Mouse (Mus musculus) intestine, embryonic 15.5 days (tissue): ENCODE measurements around the gene Kctd5. TPM values are rescaled to one million over a fixed set of nuclear protein-coding genes. Genes with fewer than 3 reads are reported as not detected.

Experiments
- ATAC-seq: fragments of 200-750 bp; cut with Nextera tagmentation; 2 replicates; pipeline ENCODE4 v1.8.0; 2017; ENCODE audit warnings: moderate TSS enrichment, moderate library complexity
- H3K27ac ChIP-seq: fragments of 300-500 bp; sonication (generic); 2 replicates; pipeline ENCODE4 v1.5.1; 2015; ENCODE audit warnings: mild to moderate bottlenecking, inconsistent platforms
- H3K27me3 ChIP-seq: fragments of 300-500 bp; sonication (generic); replicated peaks from 2 replicates; pipeline ENCODE4 v1.6.1; 2015; ENCODE audit warnings: inconsistent platforms
- H3K36me3 ChIP-seq: fragments of 300-500 bp; sonication (generic); 2 replicates; pipeline ENCODE4 v1.6.1; 2015; ENCODE audit warnings: inconsistent platforms
- H3K4me1 ChIP-seq: fragments of 300-500 bp; sonication (generic); replicated peaks from 2 replicates; pipeline ENCODE4 v1.6.1; 2015; ENCODE audit warnings: inconsistent platforms
- H3K4me2 ChIP-seq: fragments of 300-500 bp; sonication (generic); replicated peaks from 2 replicates; pipeline ENCODE4 v1.6.1; 2015; ENCODE audit warnings: mild to moderate bottlenecking, inconsistent platforms
- H3K4me3 ChIP-seq: fragments of 300-500 bp; sonication (generic); replicated peaks from 2 replicates; pipeline ENCODE4 v1.5.1; 2015; ENCODE audit warnings: inconsistent platforms
- H3K9ac ChIP-seq: fragments of 300-500 bp; sonication (generic); 2 replicates; pipeline ENCODE4 v1.6.1; 2015; ENCODE audit warnings: inconsistent platforms
- H3K9me3 ChIP-seq: fragments of 300-500 bp; sonication (generic); 2 replicates; pipeline ENCODE4 v1.6.1; 2016; ENCODE audit warnings: inconsistent platforms
- WGBS: fragments of 180-500 bp; shearing (Covaris S2); methylation state at CpG from one replicate; pipeline ENCODE4 v1.1.7; 2015; 5-methylcytosine and 5-hydroxymethylcytosine counted together
- polyA plus RNA-seq: library from polyadenylated mRNA; unstranded; fragments of >200 nt; fragmentation: Nextera tagmentation; extraction: Ambion mirVana; gene quantifications from 2 replicates; pipeline ENCODE4 v1.2.1, GENCODE M21; 2015

Gene Kctd5
- polyA plus RNA-seq, 1 experiment from 2014 or later, result 64.5 TPM

GRCm38 (mm10) chr17:24030551-24030950 lies 42.7 kb downstream of the Kctd5 start:
- Histone ChIP-seq H3K27me3 (no peaks in the 10 kb centered on the region), H3K9ac (no peak overlapping the region), H3K36me3 (no peaks in the 10 kb centered on the region), H3K4me3 (no peak overlapping the region), H3K27ac (no peak overlapping the region), H3K9me3 (no peaks in the 10 kb centered on the region), H3K4me2 (no peak overlapping the region), H3K4me1 (no peaks in the 10 kb centered on the region)
- ATAC-seq, result no peak
- WGBS, result 67% methylated on average over 14 of the region's 22 CpGs

DNA sequence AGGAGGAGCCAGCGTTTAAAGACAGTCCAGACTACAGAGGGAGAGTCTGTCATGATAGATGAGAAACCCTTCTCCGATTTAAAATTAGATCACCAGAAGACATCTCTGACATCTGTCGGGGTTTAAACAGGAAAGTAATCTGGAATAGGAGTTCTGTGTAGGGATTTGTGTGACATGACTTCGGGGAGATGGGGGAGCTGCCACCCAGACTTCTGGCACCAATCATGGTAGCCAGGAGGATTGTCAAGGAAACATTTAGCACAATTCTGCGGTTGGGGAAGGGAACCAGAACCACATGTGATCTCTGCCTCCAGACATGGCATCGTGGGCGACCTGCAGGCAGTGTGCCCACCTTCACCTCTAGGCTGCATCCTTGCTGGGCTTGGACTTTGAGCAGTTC lies 43.8 kb downstream of the Kctd5 start:
- Histone ChIP-seq H3K4me3 (no peak overlapping the region), H3K27ac (no peak overlapping the region), H3K9ac (no peak overlapping the region), H3K36me3 (no peaks in the 10 kb centered on the region), H3K9me3 (no peaks in the 10 kb centered on the region), H3K27me3 (no peaks in the 10 kb centered on the region), H3K4me1 (no peaks in the 10 kb centered on the region), H3K4me2 (no peak overlapping the region)
- 73% methylated on average over 7 of the region's 7 CpGs for WGBS
- no peak for ATAC-seq

GRCm38 (mm10) chr17:24021375-24022199 lies 51.7 kb downstream of the Kctd5 start:
- peak overlapping the region; percentile 77 for H3K27ac ChIP-seq
- no peak overlapping the region for H3K4me3 ChIP-seq
- H3K4me1 ChIP-seq, result peaks cover 16% of the 10 kb centered on the region
- WGBS, result 49% methylated on average over 5 of the region's 5 CpGs
- H3K27me3 ChIP-seq, result no peaks in the 10 kb centered on the region
- H3K9ac ChIP-seq, result no peak overlapping the region
- no peaks in the 10 kb centered on the region for H3K9me3 ChIP-seq
- H3K4me2 ChIP-seq, result no peak overlapping the region
- ATAC-seq, result peak; percentile 77
- no peaks in the 10 kb centered on the region for H3K36me3 ChIP-seq

DNA sequence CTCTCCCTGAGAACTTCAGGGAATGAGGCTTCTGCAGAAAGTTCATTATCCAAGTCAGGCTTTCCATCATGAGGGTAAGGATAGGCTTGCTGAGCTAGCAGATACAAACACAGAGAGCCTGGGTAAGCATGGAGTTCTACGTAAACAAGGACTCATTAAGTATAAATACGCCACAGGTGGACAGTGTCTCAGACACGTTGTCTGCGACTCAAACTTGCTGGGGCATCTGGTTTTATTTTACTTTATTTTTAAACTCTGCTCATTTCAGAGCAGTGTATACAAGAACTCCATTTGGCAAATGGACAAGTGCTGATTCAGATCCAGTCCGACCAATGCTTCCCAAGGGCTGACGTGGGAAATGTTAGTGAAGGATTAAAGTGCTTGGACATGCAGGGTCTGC lies 52.6 kb downstream of the Kctd5 start:
- H3K4me3 ChIP-seq, result no peak overlapping the region
- peak; percentile 71 for ATAC-seq

DNA sequence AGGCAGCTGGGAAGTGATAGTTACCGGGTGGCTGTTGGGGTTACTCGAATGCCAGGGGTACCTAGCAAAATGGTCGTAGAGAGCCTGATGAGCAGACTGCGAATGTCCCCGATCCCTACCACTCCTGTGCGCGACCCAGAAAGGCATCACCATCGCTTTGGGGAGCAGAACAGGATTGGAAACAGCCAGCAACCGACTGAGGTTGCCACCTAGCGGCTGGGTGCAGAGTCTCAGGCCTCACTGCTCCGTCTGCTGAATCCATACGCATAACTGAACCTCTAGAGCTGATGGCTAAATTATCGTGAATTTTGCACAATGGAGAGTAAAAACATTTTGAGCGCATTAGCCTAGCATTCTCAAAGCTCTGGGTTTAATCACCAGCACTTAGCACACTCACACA lies 57.6 kb downstream of the Kctd5 start:
- WGBS, result 41% methylated on average over 14 of the region's 14 CpGs
- H3K4me1 ChIP-seq, result peaks cover 6% of the 10 kb centered on the region; the same call in 1 of the 2 replicates
- no peak overlapping the region for H3K27ac ChIP-seq
- no peaks in the 10 kb centered on the region for H3K9me3 ChIP-seq
- H3K4me2 ChIP-seq, result no peak overlapping the region
- H3K4me3 ChIP-seq, result no peak overlapping the region
- ATAC-seq, result no peak
- no peaks in the 10 kb centered on the region for H3K36me3 ChIP-seq
- no peaks in the 10 kb centered on the region for H3K27me3 ChIP-seq
- no peak overlapping the region for H3K9ac ChIP-seq

More for the DNA sequence above, 52.6 kb downstream of the Kctd5 start:
- H3K9ac ChIP-seq, result no peak overlapping the region
- 48% methylated on average over 6 of the region's 6 CpGs for WGBS
- H3K27ac ChIP-seq, result peak overlapping the region; percentile 64
- H3K4me2 ChIP-seq, result no peak overlapping the region; the same call in 1 of the 2 replicates
- no peaks in the 10 kb centered on the region for H3K27me3 ChIP-seq
- H3K9me3 ChIP-seq, result no peaks in the 10 kb centered on the region
- H3K36me3 ChIP-seq, result no peaks in the 10 kb centered on the region
- peaks cover 16% of the 10 kb centered on the region for H3K4me1 ChIP-seq

GRCm38 (mm10) chr17:24014433-24014965 lies 58.8 kb downstream of the Kctd5 start:
- Histone ChIP-seq H3K4me1 (no peaks in the 10 kb centered on the region; the same call in 1 of the 2 replicates), H3K4me2 (no peak overlapping the region)
- peak; percentile 90 for ATAC-seq

GRCm38 (mm10) chr17:24012921-24013320 lies 60.4 kb downstream of the Kctd5 start:
- Histone ChIP-seq H3K4me2 (no peak overlapping the region), H3K9ac (no peak overlapping the region), H3K4me1 (no peaks in the 10 kb centered on the region; the same call in 1 of the 2 replicates), H3K27me3 (no peaks in the 10 kb centered on the region), H3K4me3 (no peak overlapping the region), H3K27ac (no peak overlapping the region), H3K9me3 (no peaks in the 10 kb centered on the region), H3K36me3 (no peaks in the 10 kb centered on the region)
- no peak for ATAC-seq
- 93% methylated on average over 2 of the region's 2 CpGs for WGBS

More at GRCm38 (mm10) chr17:24014433-24014965, 58.8 kb downstream of the Kctd5 start:
- H3K4me3 ChIP-seq, result no peak overlapping the region
- 70% methylated on average over 5 of the region's 5 CpGs for WGBS
- H3K36me3 ChIP-seq, result no peaks in the 10 kb centered on the region
- no peaks in the 10 kb centered on the region for H3K27me3 ChIP-seq
- H3K9ac ChIP-seq, result no peak overlapping the region
- H3K27ac ChIP-seq, result peak overlapping the region; percentile 37; the same call in 1 of the 2 replicates
- H3K9me3 ChIP-seq, result no peaks in the 10 kb centered on the region

GRCm38 (mm10) chr17:24009617-24010016 lies 63.7 kb downstream of the Kctd5 start:
- no peak overlapping the region for H3K4me2 ChIP-seq
- no peaks in the 10 kb centered on the region for H3K27me3 ChIP-seq
- H3K4me3 ChIP-seq, result no peak overlapping the region
- no peaks in the 10 kb centered on the region for H3K9me3 ChIP-seq
- H3K4me1 ChIP-seq, result no peaks in the 10 kb centered on the region; the same call in 1 of the 2 replicates
- WGBS, result 60% methylated on average over 5 of the region's 5 CpGs
- H3K9ac ChIP-seq, result no peak overlapping the region
- no peaks in the 10 kb centered on the region for H3K36me3 ChIP-seq
- no peak for ATAC-seq
- no peak overlapping the region for H3K27ac ChIP-seq

- no peaks in the 10 kb centered on the region for H3K9me3 ChIP-seq
- H3K4me2 ChIP-seq, result no peak overlapping the region
- H3K4me3 ChIP-seq, result no peak overlapping the region
- no peaks in the 10 kb centered on the region for H3K27me3 ChIP-seq
- no peaks in the 10 kb centered on the region for H3K4me1 ChIP-seq
- no peak; the same call in 1 of the 2 replicates for ATAC-seq
- WGBS, result 73% methylated on average over 4 of the region's 4 CpGs
- no peak overlapping the region for H3K27ac ChIP-seq
- H3K36me3 ChIP-seq, result no peaks in the 10 kb centered on the region
- no peak overlapping the region for H3K9ac ChIP-seq
Measured at GRCm38 (mm10) chr17:24008105-24008504, 65.2 kb downstream of the Kctd5 start.

DNA sequence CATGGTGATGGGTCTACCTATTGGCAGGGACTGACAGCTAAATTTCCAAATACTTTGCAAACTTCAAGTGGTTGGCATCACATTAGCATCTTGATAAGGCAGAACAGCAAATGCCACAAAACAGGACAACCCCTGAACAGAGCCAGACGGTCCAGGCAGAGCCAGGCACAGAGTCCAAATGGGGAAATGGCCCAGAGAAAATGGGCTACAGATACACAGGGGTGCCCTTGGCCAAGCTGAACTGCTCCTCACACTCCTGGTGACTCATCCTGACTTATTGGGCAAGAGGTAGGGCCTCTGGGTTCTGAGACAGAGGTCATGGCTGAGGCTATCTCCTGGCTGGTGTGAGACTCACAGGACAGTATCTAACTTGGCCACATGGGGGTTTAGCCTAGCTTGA lies 65.9 kb downstream of the Kctd5 start:
- Histone ChIP-seq H3K9ac (no peak overlapping the region), H3K27me3 (no peaks in the 10 kb centered on the region), H3K4me2 (no peak overlapping the region), H3K9me3 (no peaks in the 10 kb centered on the region), H3K4me3 (no peak overlapping the region), H3K36me3 (no peaks in the 10 kb centered on the region), H3K27ac (no peak overlapping the region), H3K4me1 (no peaks in the 10 kb centered on the region)
- peak; percentile 78 for ATAC-seq
- 45% methylated on average over 1 of the region's 1 CpGs for WGBS

- Histone ChIP-seq H3K27me3 (no peaks in the 10 kb centered on the region), H3K27ac (no peak overlapping the region), H3K4me3 (no peak overlapping the region), H3K9me3 (no peaks in the 10 kb centered on the region), H3K4me1 (no peaks in the 10 kb centered on the region), H3K9ac (no peak overlapping the region), H3K4me2 (no peak overlapping the region), H3K36me3 (no peaks in the 10 kb centered on the region)
- no peak for ATAC-seq
- 55% methylated on average over 2 of the region's 2 CpGs for WGBS
Measured at GRCm38 (mm10) chr17:24006930-24007329, 66.4 kb downstream of the Kctd5 start.

GRCm38 (mm10) chr17:24005049-24005448 lies 68.2 kb downstream of the Kctd5 start:
- Histone ChIP-seq H3K36me3 (no peaks in the 10 kb centered on the region), H3K4me3 (no peak overlapping the region), H3K9me3 (no peaks in the 10 kb centered on the region), H3K4me2 (no peak overlapping the region), H3K4me1 (0 out of 2 replicates have a peak, but pooled peaks cover 3% of the 10 kb centered on the region), H3K27ac (no peak overlapping the region), H3K9ac (no peak overlapping the region), H3K27me3 (no peaks in the 10 kb centered on the region)
- 97% methylated on average over 3 of the region's 3 CpGs for WGBS
- ATAC-seq, result no peak
